Mouse (Mus musculus): ENCODE measurements around the gene Batf. TPM values are rescaled to one million over a fixed set of nuclear protein-coding genes. Genes with fewer than 3 reads are reported as not detected.
"Not testable (repeated sequence)": the region's sequence is repeated elsewhere in the genome, so short reads cannot be mapped to it uniquely, and the experiment has no call there.

Gene Batf
- polyA plus RNA-seq, 1 experiment = not detected

DNA sequence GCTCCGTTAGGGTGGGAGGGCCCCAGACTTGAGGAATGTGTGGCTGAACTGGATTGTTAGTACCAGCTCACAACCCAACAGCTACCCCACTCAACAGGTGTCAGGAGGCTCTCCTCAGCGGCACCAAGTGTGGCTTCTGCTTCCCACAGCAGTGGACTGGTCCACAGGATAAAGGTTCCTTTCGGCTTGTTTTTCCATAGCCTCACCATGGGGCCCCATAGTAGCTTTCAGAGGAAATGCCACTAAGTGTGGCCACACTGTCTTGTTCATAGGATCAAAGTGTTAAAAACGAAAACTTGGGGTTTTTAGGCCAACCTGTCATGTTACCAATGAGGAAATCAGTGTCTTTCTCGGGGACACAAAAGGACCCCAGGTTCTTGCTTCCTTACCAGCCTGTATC, 10.0 kb downstream of the Batf start:
- TF ChIP-seq MYOG (IDR thresholded peaks at IDR 0.05; ENCODE audit: control insufficient read depth in 1 of 3, insufficient read depth in 1 of 3, insufficient read length in 2 of 3, low read depth in 2 of 3) (peak in 1 of 3 experiments; percentile 46), CEBPB (IDR thresholded peaks at IDR 0.05; ENCODE audit: insufficient read depth, poor library complexity, severe bottlenecking) (no peak)
- no peaks in the 10 kb centered on the region for H3K36me3 ChIP-seq (ENCODE audit: control insufficient read depth, insufficient read depth)
- peaks cover 11% of the 10 kb centered on the region for H3K27me3 ChIP-seq (ENCODE audit: control insufficient read depth, insufficient read depth, insufficient read length)
- H3K79me2 ChIP-seq (ENCODE audit: control insufficient read depth, insufficient read depth) = no peaks in the 10 kb centered on the region
- H3ac ChIP-seq (ENCODE audit: control insufficient read depth, insufficient read length) = no peak overlapping the region
- H3K4me3 ChIP-seq = no peak overlapping the region
- H3K4me2 ChIP-seq (ENCODE audit: low read depth) = no peak overlapping the region

DNA sequence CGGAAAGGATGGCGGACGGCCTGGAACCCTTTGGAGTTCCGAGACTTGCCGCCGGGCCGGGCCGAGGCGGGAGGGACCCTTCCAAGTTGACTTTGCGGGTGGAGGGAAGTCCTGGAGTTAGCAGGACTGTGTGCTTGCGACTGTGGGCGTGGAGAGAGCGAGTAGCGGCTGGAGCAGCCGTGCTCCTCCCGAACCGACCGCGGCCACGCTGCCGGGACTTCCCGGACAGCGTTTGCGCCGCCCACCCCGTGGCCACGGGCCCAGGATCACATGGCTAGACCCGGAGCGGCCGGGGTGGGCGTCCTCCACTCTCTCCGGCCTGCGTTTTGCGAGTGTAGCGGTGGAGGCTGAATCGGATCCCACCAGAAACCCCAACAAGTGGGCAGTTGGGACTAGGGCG, 11.7 kb downstream of the Batf start:
- H3ac ChIP-seq (ENCODE audit: control insufficient read depth, insufficient read length); H3K4me3 ChIP-seq; H3K79me2 ChIP-seq (ENCODE audit: control insufficient read depth, insufficient read depth); H3K27me3 ChIP-seq (ENCODE audit: control insufficient read depth, insufficient read depth, insufficient read length); H3K4me2 ChIP-seq (ENCODE audit: low read depth); H3K36me3 ChIP-seq (ENCODE audit: control insufficient read depth, insufficient read depth): not testable (repeated sequence)

DNA sequence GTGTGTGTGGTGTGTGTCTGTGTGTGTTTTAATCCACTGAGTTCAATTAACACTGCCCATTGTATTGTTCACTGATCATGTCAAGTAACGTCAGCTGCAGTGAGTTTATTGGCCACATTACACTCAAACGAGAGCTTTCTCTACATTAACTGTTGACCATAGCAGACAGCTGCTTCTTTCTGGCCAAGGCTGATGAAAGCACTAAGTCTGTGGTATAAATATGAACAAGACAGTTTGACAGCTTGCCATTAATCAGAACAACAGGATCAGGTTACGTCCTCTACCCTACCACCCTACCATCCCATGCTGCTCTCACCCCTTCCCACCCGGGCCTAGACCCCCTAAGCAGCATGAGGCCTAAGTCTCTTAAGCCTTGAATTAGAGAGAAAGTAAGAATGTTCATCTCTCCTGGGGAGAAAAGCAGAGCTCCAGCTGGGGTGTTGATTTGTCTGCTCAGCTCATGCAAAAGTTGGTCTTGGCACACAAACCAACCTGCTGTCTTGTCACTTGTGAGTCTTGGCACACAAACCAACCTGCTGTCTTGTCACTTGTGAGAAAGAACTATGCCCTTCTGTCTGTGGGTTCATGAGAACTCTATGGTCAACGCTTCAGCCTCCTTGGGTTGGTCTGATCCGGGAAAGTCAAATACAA, 13.8 kb downstream of the Batf start:
- Histone ChIP-seq H3ac (ENCODE audit: control insufficient read depth, insufficient read length) (no peak overlapping the region), H3K27me3 (ENCODE audit: control insufficient read depth, insufficient read depth, insufficient read length) (no peaks in the 10 kb centered on the region), H3K36me3 (ENCODE audit: control insufficient read depth, insufficient read depth) (no peaks in the 10 kb centered on the region), H3K4me2 (ENCODE audit: low read depth) (no peak overlapping the region), H3K4me3 (no peak overlapping the region), H3K79me2 (ENCODE audit: control insufficient read depth, insufficient read depth) (no peaks in the 10 kb centered on the region)
- peak in 1 of 3 experiments; percentile 44 for TF ChIP-seq MYOG (IDR thresholded peaks at IDR 0.05; ENCODE audit: control insufficient read depth in 1 of 3, insufficient read depth in 1 of 3, insufficient read length in 2 of 3, low read depth in 2 of 3)
- TF ChIP-seq MAX (IDR thresholded peaks at IDR 0.05; ENCODE audit: low read depth) = no peak
- TF ChIP-seq SRF (IDR thresholded peaks at IDR 0.05; ENCODE audit: control insufficient read depth, insufficient read length, low read depth) = no peak
- peak; percentile 35 for TF ChIP-seq TCF12 (IDR thresholded peaks at IDR 0.05; ENCODE audit: insufficient read depth, poor library complexity, severe bottlenecking)
- peak; percentile 0 to 66 (median 52) for TF ChIP-seq MYOD1 (IDR thresholded peaks at IDR 0.05; ENCODE audit: control insufficient read depth in 1 of 3, insufficient read length in 2 of 3, low read depth in 2 of 3)

DNA sequence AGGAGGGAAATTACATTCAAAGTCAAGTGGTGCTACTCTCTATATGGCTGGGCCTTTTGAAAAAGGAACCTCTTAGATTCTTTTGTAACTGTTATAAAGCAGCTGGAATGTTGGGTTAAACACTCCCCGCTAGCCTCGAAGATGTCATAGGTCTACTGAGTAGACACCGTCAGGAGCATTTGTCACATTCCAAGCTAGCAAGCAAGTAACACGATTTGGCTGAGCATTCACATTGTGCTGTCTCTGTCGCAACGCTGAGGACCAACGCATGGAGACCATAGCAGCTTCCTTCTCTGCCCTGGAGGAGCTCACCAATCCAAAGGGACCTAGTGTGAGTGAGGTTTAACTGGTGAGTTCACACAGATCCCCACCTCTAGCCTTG, 14.4 kb downstream of the Batf start:
- Histone ChIP-seq H3K4me2 (ENCODE audit: low read depth) (no peak overlapping the region), H3K79me2 (ENCODE audit: control insufficient read depth, insufficient read depth) (no peaks in the 10 kb centered on the region), H3K27me3 (ENCODE audit: control insufficient read depth, insufficient read depth, insufficient read length) (no peaks in the 10 kb centered on the region), H3K36me3 (ENCODE audit: control insufficient read depth, insufficient read depth) (no peaks in the 10 kb centered on the region), H3K4me3 (no peak overlapping the region), H3ac (ENCODE audit: control insufficient read depth, insufficient read length) (no peak overlapping the region)
- TF ChIP-seq USF1 (IDR thresholded peaks at IDR 0.05; ENCODE audit: low read depth) (no peak), SRF (IDR thresholded peaks at IDR 0.05; ENCODE audit: control insufficient read depth, insufficient read length, low read depth) (no peak), REST (IDR thresholded peaks at IDR 0.05; ENCODE audit: insufficient read depth, insufficient read length) (no peak), TCF3 (IDR thresholded peaks at IDR 0.05; ENCODE audit: insufficient read length, low read depth) (no peak), E2F4 (IDR thresholded peaks at IDR 0.05; ENCODE audit: insufficient read depth) (no peak), POLR2A (IDR thresholded peaks at IDR 0.05; ENCODE audit: insufficient read length, low read depth) (no peak), MAX (IDR thresholded peaks at IDR 0.05; ENCODE audit: low read depth) (no peak), POLR2AphosphoS2 (IDR thresholded peaks at IDR 0.05; ENCODE audit: insufficient read length, low read depth) (no peak), TCF12 (IDR thresholded peaks at IDR 0.05; ENCODE audit: insufficient read depth, poor library complexity, severe bottlenecking) (no peak), MYOD1 (IDR thresholded peaks at IDR 0.05; ENCODE audit: control insufficient read depth in 1 of 3, insufficient read length in 2 of 3, low read depth in 2 of 3) (no peak), CEBPB (IDR thresholded peaks at IDR 0.05; ENCODE audit: insufficient read depth, poor library complexity, severe bottlenecking) (no peak), MYOG (IDR thresholded peaks at IDR 0.05; ENCODE audit: control insufficient read depth in 1 of 3, insufficient read depth in 1 of 3, insufficient read length in 2 of 3, low read depth in 2 of 3) (no peak)

DNA sequence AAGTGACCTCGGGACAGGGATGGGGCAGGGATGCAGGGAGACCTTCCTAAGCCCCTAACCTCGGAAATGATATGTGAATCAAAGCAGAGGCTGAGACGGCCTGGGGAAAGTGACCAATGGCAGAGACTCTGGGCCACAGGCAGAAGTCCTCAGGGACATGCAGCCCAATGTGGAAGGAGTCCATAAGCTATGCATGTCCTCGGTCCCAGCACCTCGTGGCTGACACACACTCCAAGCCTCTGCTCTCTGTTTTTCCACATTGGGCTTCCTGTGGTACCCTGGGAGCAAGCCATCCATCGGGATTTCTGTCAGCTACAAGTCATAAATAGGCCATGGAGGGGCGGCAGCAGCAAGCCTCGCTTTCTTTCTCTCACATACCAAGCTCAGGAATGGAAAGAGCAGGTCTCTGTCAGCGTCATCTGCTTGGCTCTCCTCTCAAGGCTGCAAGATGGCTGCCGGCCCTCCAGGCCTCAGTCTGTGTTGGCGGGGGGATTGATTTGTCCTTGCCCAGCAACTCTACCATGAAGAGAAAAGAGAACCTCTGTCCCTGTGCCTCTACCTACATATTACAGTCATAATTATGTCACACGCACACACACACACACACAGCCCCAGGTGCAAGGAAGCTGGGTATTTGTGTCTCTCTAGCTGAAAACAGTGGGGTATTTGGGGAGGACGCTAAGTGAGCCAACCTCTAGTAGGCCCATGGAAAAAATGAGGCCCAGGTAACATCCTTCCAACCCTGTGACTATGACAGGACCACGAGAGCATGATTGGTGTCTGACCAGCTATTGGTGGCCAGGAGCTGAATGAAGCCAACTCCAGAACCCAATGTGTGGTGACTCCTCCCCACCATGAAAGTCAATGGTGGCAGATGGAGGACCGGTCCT, 15.9 kb downstream of the Batf start:
- Histone ChIP-seq H3K36me3 (ENCODE audit: control insufficient read depth, insufficient read depth) (no peaks in the 10 kb centered on the region), H3K4me3 (no peak overlapping the region), H3K27me3 (ENCODE audit: control insufficient read depth, insufficient read depth, insufficient read length) (peaks cover 3% of the 10 kb centered on the region), H3K4me2 (ENCODE audit: low read depth) (no peak overlapping the region), H3ac (ENCODE audit: control insufficient read depth, insufficient read length) (no peak overlapping the region), H3K79me2 (ENCODE audit: control insufficient read depth, insufficient read depth) (no peaks in the 10 kb centered on the region)
- TF ChIP-seq POLR2AphosphoS2 (IDR thresholded peaks at IDR 0.05; ENCODE audit: insufficient read length, low read depth) (no peak), CEBPB (IDR thresholded peaks at IDR 0.05; ENCODE audit: insufficient read depth, poor library complexity, severe bottlenecking) (no peak), MAX (IDR thresholded peaks at IDR 0.05; ENCODE audit: low read depth) (no peak), TCF12 (IDR thresholded peaks at IDR 0.05; ENCODE audit: insufficient read depth, poor library complexity, severe bottlenecking) (no peak), TCF3 (IDR thresholded peaks at IDR 0.05; ENCODE audit: insufficient read length, low read depth) (no peak), SRF (IDR thresholded peaks at IDR 0.05; ENCODE audit: control insufficient read depth, insufficient read length, low read depth) (no peak), E2F4 (IDR thresholded peaks at IDR 0.05; ENCODE audit: insufficient read depth) (no peak), MYOD1 (IDR thresholded peaks at IDR 0.05; ENCODE audit: control insufficient read depth in 1 of 3, insufficient read length in 2 of 3, low read depth in 2 of 3) (no peak), MYOG (IDR thresholded peaks at IDR 0.05; ENCODE audit: control insufficient read depth in 1 of 3, insufficient read depth in 1 of 3, insufficient read length in 2 of 3, low read depth in 2 of 3) (no peak), USF1 (IDR thresholded peaks at IDR 0.05; ENCODE audit: low read depth) (no peak), POLR2A (IDR thresholded peaks at IDR 0.05; ENCODE audit: insufficient read length, low read depth) (no peak), REST (IDR thresholded peaks at IDR 0.05; ENCODE audit: insufficient read depth, insufficient read length) (no peak)
